Mouse (Mus musculus) liver, embryonic 14.5 days (tissue): Measurements from ENCODE around the gene Bub1b.

ENCODE experiments used
- CTCF ChIP-seq: IDR thresholded peaks from 2 replicates; pipeline ENCODE4 v1.5.1; 2016; ENCODE audit warnings: antibody characterized with exemption, low read depth, control low read depth
- EP300 ChIP-seq: IDR thresholded peaks from 2 replicates; pipeline ENCODE4 v1.6.1; 2016; ENCODE audit warnings: antibody characterized with exemption, low read depth

DNA sequence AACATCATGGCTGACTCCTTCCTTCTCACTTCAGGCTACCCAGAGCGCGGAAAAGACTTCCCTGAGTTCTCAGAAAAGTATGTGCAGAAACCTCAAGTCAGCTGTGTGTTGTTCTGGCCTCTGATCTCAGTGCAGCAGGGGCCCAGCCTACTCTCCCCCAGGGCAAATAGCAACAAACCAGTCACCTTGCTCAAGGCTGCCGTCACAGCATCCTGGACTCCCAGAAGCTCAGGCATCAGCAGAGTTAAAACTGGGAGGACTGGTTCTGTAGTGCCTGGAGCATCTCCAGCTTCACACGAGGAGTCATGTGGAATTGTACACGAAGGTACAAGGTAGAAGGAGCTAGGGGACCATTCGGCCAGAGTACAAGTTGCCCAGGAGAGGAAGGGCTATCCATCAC, 71.2 kb downstream of the Bub1b start:
- TF ChIP-seq CTCF = no peak
- TF ChIP-seq EP300 = no peak
